Mouse (Mus musculus) left cerebral cortex, adult 18-20 months (tissue): Measurements from ENCODE around the gene Srebf1. TPM values are rescaled to one million over a fixed set of nuclear protein-coding genes. Genes with fewer than 3 reads are reported as not detected.

Experiments used
- DNase-seq, 2 experiments: peaks; one replicate each; pipeline ENCODE4 v3.0.0; 2021 to 2022; ENCODE audit warnings: low spot score in 2 of 2, mixed read lengths in 1 of 2
- long read RNA-seq, 2 experiments: library from polyadenylated mRNA; stranded (forward); transcript quantifications; one replicate each; pipeline ENCODE4 v2.0.0; 2021
- total RNA-seq, 2 experiments: library from RNA; stranded (reverse); gene quantifications; 2 replicates each; pipeline ENCODE4 v1.2.3; 2021

The Srebf1 gene
- total RNA-seq = 10 to 100 TPM; 66.2 to 68.2 TPM
- long read RNA-seq, experiment 1, full-length matches to known transcripts = 13 of 36 reads
- long read RNA-seq, experiment 1, partial matches to known transcripts = 7 of 36 reads
- long read RNA-seq, experiment 1, other reads (novel, unspliced or antisense) = 16 of 36 reads
- long read RNA-seq, experiment 2, full-length matches to known transcripts = 7 of 33 reads
- long read RNA-seq, experiment 2, partial matches to known transcripts = 6 of 33 reads
- long read RNA-seq, experiment 2, other reads (novel, unspliced or antisense) = 20 of 33 reads

GRCm38 (mm10) chr11:60222469-60223236 lies at the start of gene Srebf1:
Srebf1 (minus strand) TSS chr11:60222581.
- peak; percentile 60 to 72 for DNase-seq

GRCm38 (mm10) chr11:60268563-60268962 lies 46.2 kb upstream of the Srebf1 start:
- no peak for DNase-seq

DNA sequence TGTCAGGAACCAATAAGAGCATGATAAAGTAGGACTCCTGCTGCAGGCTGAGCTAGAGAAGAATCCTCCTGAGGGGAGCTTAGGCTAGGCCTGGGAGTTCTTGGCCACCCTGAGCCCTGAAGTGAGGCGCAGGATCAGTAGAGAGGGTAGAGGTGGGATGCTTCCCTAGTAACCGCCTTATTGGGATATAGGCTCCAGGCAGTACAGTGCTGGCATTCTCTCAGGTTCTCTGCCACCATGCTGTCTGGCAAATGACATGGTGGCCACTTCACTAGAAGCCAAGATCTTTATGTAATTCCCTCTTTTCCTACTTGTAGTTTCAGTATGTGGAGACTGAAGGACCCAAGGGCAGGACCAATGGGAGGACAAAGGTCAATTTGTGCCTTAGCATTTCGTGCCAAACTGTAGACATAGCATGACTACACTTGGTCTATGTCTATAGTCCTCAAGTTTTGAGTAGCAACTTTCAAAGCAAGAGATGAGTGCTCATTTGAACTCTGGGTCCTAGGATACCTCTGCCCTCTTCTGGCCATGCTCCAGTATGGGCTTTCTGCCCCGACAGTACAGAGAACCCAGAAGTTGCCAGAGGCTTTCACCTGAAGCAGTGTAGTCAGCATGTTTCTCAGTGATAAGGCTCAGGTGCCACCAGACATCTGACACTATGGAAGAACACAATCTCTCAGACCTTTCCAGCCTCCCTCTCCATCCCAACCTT lies 43.0 kb upstream of the Srebf1 start:
- DNase-seq = no peak

DNA sequence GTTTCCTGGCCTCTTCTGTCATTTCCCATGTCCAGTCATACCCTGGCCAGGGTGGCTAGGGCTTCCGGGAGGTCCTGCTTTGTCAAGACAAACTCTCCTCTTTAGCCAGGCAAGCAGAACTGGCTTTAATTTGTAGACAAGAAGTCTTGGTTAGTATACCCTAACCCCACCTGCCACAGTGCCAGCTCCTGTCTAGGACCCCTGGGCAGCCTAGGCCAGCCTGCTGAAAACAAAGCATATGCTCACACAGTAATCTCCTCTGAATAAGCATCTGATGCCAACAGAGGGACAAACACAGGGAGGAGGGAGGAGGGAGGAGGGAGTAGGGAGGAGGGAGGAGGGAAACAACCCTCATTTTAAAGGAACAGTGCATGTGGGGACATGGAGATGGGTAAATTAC lies 42.3 kb upstream of the Srebf1 start:
- DNase-seq = no peak

GRCm38 (mm10) chr11:60262396-60262795 lies 40.0 kb upstream of the Srebf1 start:
- DNase-seq = no peak

DNA sequence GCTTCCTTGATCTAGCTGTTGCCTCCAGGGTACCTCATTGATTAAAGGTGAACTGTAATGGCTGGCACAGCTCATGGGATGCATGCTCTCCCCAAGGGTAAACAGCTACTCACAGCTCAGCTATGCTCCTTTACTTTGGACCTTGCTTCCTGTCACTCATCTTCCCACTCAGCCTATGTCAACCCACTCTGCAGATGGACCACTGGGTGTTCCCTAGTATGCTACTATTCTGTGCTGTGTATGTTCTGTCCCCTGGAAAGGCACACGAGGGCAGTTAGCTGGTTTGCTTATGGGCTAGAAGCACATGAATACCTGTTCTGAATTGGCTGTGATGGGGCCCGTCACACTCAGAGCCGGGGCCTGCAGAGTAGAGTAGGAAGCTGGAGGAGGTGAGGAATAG lies 38.4 kb upstream of the Srebf1 start:
- peak in 1 of 2 experiments; percentile 24 for DNase-seq

- no peak for DNase-seq
These were observed 35.3 kb upstream of the Srebf1 start for GRCm38 (mm10) chr11:60257696-60258095.

DNA sequence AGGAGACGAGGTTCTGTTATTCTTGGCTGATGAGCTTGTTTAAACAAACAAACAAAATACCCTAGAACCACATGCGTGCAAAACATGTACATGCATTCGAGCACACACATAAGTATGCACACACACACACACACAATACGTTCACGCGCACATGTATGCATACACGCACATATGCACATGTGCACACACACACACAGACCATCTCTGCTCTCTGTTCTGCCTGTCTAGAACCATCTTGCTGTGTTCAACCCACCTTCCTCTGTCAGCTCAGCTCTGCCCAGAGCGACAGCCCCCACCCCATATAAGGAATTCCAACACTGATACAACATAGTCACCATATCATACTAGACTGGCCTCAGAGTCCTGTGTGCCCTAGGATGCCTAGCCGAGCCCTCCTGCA lies 34.3 kb upstream of the Srebf1 start:
- no peak for DNase-seq

GRCm38 (mm10) chr11:60256176-60256681 lies 33.8 kb upstream of the Srebf1 start:
- DNase-seq = peak; percentile 33 to 50

- DNase-seq = no peak
These were observed 33.3 kb upstream of the Srebf1 start for GRCm38 (mm10) chr11:60255639-60256038.

DNA sequence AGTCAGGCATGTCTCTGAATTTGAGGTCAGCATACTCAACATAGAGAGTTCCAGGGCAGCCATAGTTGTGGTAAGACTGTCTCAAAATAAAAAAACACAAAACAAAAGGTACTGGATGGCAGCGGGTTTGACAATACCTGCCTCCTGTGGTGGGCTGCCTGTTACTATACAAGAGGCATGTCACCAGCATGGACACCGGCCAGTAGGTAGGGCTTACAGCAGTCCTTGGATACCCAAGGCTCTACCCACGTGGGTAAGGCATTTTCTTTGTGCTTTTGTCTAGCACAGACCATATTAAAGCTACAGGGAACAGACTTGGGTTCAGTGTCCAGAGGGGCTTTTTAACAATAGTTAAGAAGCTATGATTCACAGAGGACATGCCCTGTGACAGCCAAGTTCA lies 32.8 kb upstream of the Srebf1 start:
- no peak for DNase-seq

GRCm38 (mm10) chr11:60254308-60254707 lies 31.9 kb upstream of the Srebf1 start:
- DNase-seq = no peak

- no peak for DNase-seq
These were observed 31.2 kb upstream of the Srebf1 start for GRCm38 (mm10) chr11:60253546-60253945.

- DNase-seq = peak in 1 of 2 experiments; percentile 49
These were observed 28.7 kb upstream of the Srebf1 start for GRCm38 (mm10) chr11:60250971-60251643.

- DNase-seq = no peak
These were observed 27.5 kb upstream of the Srebf1 start for GRCm38 (mm10) chr11:60249885-60250284.

- no peak for DNase-seq
These were observed 26.4 kb upstream of the Srebf1 start for GRCm38 (mm10) chr11:60248596-60249404.

DNA sequence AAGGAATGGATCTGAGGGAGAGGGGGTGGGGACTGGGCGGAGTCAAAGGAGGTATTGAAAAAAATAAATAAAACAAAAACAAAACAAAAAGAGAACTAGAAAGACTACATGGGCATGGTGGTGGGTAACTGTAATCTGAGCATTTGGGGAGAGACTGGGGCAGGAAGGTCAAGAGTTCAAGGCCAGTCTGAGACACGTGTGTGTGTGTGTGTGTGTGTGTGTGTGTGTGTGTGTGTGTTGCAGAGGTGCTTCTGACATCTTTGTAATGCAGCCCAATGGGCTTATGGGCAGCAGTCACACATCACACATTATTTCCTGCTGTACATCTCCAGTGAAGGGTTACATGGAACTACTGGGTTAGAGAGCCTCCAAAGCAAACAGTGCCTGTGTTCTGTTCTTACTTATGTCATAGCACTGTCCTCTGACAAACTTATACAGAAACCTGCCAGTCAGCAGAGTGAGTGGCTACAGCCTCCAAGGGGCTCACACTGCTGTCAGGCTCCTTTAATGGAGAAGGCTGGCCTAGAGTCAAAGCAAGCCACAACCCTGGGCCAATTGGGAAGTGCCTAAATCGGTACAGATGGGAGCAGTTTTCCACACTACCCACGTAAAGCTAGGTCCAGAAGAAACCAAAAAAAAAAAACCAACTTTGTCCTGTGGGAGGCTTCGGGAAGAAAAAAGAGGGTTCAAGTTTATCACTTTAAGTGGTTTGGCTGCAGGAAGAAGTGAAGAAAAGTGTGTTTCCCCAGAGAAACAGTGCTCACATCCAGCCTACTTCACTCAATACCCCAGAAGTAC lies 25.6 kb upstream of the Srebf1 start:
- DNase-seq = peak; percentile 47 to 51

DNA sequence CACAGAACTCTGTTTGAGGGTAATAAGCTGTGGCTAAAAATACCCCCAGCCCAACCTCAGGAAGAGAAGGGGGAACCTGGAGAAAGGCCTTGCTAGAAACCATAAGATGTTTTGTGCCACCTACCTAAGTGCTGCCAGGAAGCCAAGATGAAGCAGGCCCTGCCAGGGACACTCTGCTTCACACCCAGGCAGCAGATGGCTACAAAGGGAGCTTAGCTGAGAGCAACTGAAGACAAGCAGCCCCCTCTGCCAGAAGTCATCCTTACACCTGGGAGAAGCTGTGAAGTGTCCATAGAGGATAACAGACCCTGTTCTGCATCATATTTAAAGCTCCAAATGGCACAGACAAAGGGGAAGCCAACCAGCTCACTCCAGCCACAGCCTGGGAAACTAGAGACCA lies 23.7 kb upstream of the Srebf1 start:
- peak; percentile 40 to 51 for DNase-seq

GRCm38 (mm10) chr11:60244503-60245143 lies 22.2 kb upstream of the Srebf1 start:
- DNase-seq = no peak
